Mouse (Mus musculus) heart, embryonic 14.5 days (tissue): ENCODE measurements around the gene Natd1. TPM values are rescaled to one million over a fixed set of nuclear protein-coding genes. Genes with fewer than 3 reads are reported as not detected.

ENCODE experiments used
- ATAC-seq: fragments of 200-750 bp; cut with Nextera tagmentation; 2 replicates; pipeline ENCODE4 v1.8.0; 2017; ENCODE audit warnings: low read depth, moderate TSS enrichment; ENCODE audit not compliant: insufficient number of reproducible peaks, insufficient read depth, low FRiP score
- H3K27ac ChIP-seq, 2 experiments: fragments of 200-500 bp in 1 of 2; fragments of 300-500 bp in 1 of 2; sonication (generic) in 1 of 2; replicated peaks in 1 of 2; 2 replicates each; pipeline ENCODE4 v1.5.1; 2012 to 2014; ENCODE audit warnings: low read depth in 2 of 2, low read length in 2 of 2, control low read depth in 1 of 2, mild to moderate bottlenecking in 1 of 2, mixed read lengths in 1 of 2; ENCODE audit not compliant: control insufficient read depth in 1 of 2, insufficient read depth in 1 of 2
- H3K27me3 ChIP-seq: fragments of 300-500 bp; sonication (generic); 2 replicates; pipeline ENCODE4 v1.6.1; 2014; ENCODE audit warnings: mild to moderate bottlenecking, low read length, control low read depth; ENCODE audit not compliant: control insufficient read depth, insufficient read depth
- H3K36me3 ChIP-seq: fragments of 300-500 bp; sonication (generic); 2 replicates; pipeline ENCODE4 v1.6.1; 2014; ENCODE audit warnings: mild to moderate bottlenecking, control low read depth, low read length, mixed read lengths; ENCODE audit not compliant: control insufficient read depth, insufficient read depth
- H3K4me1 ChIP-seq, 2 experiments: fragments of 200-500 bp in 1 of 2; fragments of 300-500 bp in 1 of 2; sonication (generic) in 1 of 2; 2 replicates each; pipeline ENCODE4 v1.6.1; 2012 to 2014; ENCODE audit warnings: low read length in 2 of 2, control low read depth in 1 of 2, mixed read lengths in 1 of 2; ENCODE audit not compliant: control insufficient read depth in 2 of 2, insufficient read depth in 2 of 2
- H3K4me2 ChIP-seq: fragments of 300-500 bp; sonication (generic); 2 replicates; pipeline ENCODE4 v1.6.1; 2014; ENCODE audit warnings: mild to moderate bottlenecking, low read length
- H3K4me3 ChIP-seq, 2 experiments: fragments of 200-500 bp in 1 of 2; fragments of 300-500 bp in 1 of 2; sonication (generic) in 1 of 2; 2 replicates each; pipeline ENCODE4 v1.5.1; 2012 to 2014; ENCODE audit warnings: low read length in 2 of 2, mild to moderate bottlenecking in 2 of 2, control low read depth in 1 of 2, low read depth in 1 of 2, moderate library complexity in 1 of 2; ENCODE audit not compliant: control insufficient read depth in 1 of 2, insufficient read depth in 1 of 2
- H3K9ac ChIP-seq: fragments of 300-500 bp; sonication (generic); 2 replicates; pipeline ENCODE4 v1.6.1; 2014; ENCODE audit warnings: mild to moderate bottlenecking, low read length
- H3K9me3 ChIP-seq: fragments of 300-500 bp; sonication (generic); 2 replicates; pipeline ENCODE4 v1.6.1; 2016; ENCODE audit warnings: low read length, control low read depth; ENCODE audit not compliant: control insufficient read depth
- WGBS: fragments of 180-500 bp; shearing (Covaris S2); extraction: QIAGEN DNeasy Blood & Tissue Kit; methylation state at CpG from one replicate; pipeline ENCODE4 v1.1.7; 2014; 5-methylcytosine and 5-hydroxymethylcytosine counted together
- polyA plus RNA-seq: library from polyadenylated mRNA; unstranded; fragments of >200 nt; fragmentation: Nextera tagmentation; extraction: Ambion mirVana; gene quantifications from 2 replicates; pipeline ENCODE4 v1.2.1, GENCODE M21; 2014

Gene Natd1
- polyA plus RNA-seq, 1 experiment from 2014 or later, result 20.4 TPM

DNA sequence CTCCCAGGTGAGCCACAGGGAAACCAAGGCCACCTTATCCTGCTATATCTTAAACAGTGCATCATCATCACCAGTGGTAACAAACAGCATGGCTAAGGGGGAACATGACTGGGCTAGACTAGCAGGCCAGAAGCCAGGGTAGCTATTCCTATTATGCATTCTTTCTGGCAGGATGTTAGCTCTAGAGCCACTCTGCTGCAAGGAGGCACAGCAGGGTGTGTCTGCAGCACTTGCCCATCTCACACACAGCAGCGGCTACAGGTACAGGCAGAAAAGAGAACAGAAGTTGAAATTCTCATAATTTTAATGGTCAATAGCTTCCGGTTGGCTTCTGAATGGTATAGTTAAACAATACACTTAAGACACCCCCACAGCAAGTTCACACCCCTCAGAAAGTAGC lies 50.4 kb downstream of the Natd1 start:
- no peak overlapping the region for H3K4me3 ChIP-seq
- H3K9ac ChIP-seq, result 0 out of 2 replicates have a peak overlapping the region, but pooled peaks have one; percentile 21
- H3K27ac ChIP-seq, result peak overlapping the region; percentile 50 to 55; a peak in 2 of 4 replicates
- ATAC-seq, result no peak
- H3K36me3 ChIP-seq, result peaks cover 70% of the 10 kb centered on the region
- H3K4me1 ChIP-seq, result peaks cover 21 to 43% of the 10 kb centered on the region in 2 experiments
- 93% methylated on average over 2 of the region's 2 CpGs for WGBS
- H3K27me3 ChIP-seq, result no peaks in the 10 kb centered on the region
- H3K9me3 ChIP-seq, result no peaks in the 10 kb centered on the region
- no peak overlapping the region for H3K4me2 ChIP-seq

DNA sequence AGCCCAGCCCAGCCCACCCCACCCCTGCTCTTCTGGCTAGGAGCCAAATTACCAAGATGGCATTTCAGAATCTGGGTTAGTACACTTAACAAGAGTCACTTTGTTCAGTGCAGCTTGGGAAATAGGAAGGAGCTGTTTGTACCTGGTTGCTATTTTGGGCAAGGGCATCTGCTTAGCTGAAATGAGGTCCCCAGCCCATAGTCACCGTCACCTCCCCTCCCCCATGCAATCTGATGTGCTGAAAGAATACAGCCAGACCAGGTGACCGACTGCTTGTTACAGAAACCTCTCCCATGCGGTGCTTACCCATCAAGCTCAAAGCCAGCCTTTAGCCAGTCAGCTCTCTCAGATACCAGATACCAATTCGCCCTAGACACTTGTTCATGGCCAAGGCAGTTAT lies 51.4 kb downstream of the Natd1 start:
- peak overlapping the region; percentile 50 to 55 for H3K27ac ChIP-seq
- H3K4me3 ChIP-seq, result no peak overlapping the region
- ATAC-seq, result no peak
- WGBS, result 38% methylated on average over 4 of the region's 4 CpGs
- no peak overlapping the region; the same call in 1 of the 2 replicates for H3K4me2 ChIP-seq
- H3K36me3 ChIP-seq, result peaks cover 74% of the 10 kb centered on the region
- H3K27me3 ChIP-seq, result no peaks in the 10 kb centered on the region
- H3K4me1 ChIP-seq, result peaks cover 21 to 42% of the 10 kb centered on the region in 2 experiments
- H3K9ac ChIP-seq, result no peak overlapping the region
- no peaks in the 10 kb centered on the region for H3K9me3 ChIP-seq

DNA sequence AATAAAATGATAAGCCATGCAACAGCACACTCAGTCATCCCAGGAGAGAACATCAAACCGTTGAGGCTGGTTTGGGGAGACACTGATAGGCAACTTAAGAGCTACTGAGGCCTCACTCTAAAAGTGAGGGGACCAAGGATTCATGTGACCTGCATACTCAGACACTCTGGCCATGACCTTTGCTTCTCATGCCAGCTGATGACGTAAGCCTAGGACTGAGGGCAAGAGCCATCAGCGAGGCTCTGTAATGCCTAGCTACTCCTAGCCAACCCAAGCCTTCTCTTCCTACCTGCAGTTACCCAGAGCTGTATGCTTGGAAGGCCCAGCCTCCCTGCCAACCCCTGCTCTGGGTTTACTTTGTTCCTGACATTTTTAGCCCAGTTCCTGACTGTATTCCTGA lies 52.6 kb downstream of the Natd1 start:
- no peak for ATAC-seq
- Histone ChIP-seq H3K27ac (no peak overlapping the region), H3K27me3 (no peaks in the 10 kb centered on the region), H3K9ac (no peak overlapping the region), H3K9me3 (no peaks in the 10 kb centered on the region), H3K4me2 (no peak overlapping the region), H3K4me1 (peaks cover 15 to 30% of the 10 kb centered on the region in 2 experiments), H3K4me3 (no peak overlapping the region), H3K36me3 (peaks cover 78% of the 10 kb centered on the region)
- WGBS, result 66% methylated on average over 3 of the region's 3 CpGs

DNA sequence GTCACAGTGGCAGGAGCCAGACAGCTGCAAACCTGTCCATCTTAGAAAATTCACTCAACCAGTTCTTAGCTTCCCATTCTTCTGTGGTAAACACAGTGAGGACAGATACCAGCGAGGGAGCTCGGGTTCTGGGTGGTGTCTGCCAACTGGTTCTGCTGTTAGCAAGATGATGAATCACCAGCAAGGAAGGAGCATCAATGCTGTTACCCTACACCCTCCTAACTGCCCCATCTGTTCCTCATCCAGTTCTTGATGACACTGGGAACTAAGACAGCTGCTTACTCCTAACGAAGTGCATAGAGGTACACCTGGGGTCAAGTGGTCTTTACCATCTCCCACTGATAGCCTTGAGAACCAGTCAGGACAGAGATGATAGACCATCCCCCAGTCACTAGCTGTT lies 58.0 kb downstream of the Natd1 start:
- H3K4me2 ChIP-seq, result no peak overlapping the region
- no peak overlapping the region for H3K9ac ChIP-seq
- no peak overlapping the region for H3K4me3 ChIP-seq
- H3K27ac ChIP-seq, result no peak overlapping the region
- H3K9me3 ChIP-seq, result no peaks in the 10 kb centered on the region
- no peaks in the 10 kb centered on the region for H3K27me3 ChIP-seq
- H3K36me3 ChIP-seq, result peaks cover 84% of the 10 kb centered on the region
- ATAC-seq, result no peak
- WGBS, result 68% methylated on average over 3 of the region's 3 CpGs
- H3K4me1 ChIP-seq, result no peaks in the 10 kb centered on the region

Other genes with a start within 250 kb of the Natd1 start
- 32.5 and 34.0 TPM in 2 replicates for gene Llgl1, start 215.0 kb downstream of the Natd1 start, polyA plus RNA-seq
- 74.7 and 80.1 TPM in 2 replicates for gene Flii, start 187.5 kb downstream of the Natd1 start, polyA plus RNA-seq
- 17.0 and 19.0 TPM in 2 replicates for gene Mief2, start 186.4 kb downstream of the Natd1 start, polyA plus RNA-seq
- gene Top3a, start 137.4 kb downstream of the Natd1 start, polyA plus RNA-seq, result 8.3 and 8.5 TPM in 2 replicates
- 4.6 and 4.9 TPM in 2 replicates for gene Smcr8, start 137.2 kb downstream of the Natd1 start, polyA plus RNA-seq
- gene Shmt1, start 103.0 kb downstream of the Natd1 start, polyA plus RNA-seq, result 29.6 and 40.4 TPM in 2 replicates
- gene Dhrs7b, start 84.1 kb downstream of the Natd1 start, polyA plus RNA-seq, result 27.6 and 30.2 TPM in 2 replicates
- 63.3 and 67.3 TPM in 2 replicates for gene Tmem11, start 35.5 kb downstream of the Natd1 start, polyA plus RNA-seq
- gene Map2k3, start 17.3 kb upstream of the Natd1 start, polyA plus RNA-seq, result 59.2 and 62.6 TPM in 2 replicates
- 5.4 and 5.8 TPM in 2 replicates for gene Kcnj12, start 107.8 kb upstream of the Natd1 start, polyA plus RNA-seq
- 1.8 and 1.9 TPM in 2 replicates for gene Tnfrsf13b, start 212.0 kb upstream of the Natd1 start, polyA plus RNA-seq